Mouse (Mus musculus) MEL (cell line): Measurements from ENCODE around the gene Cyp4f17. TPM values are rescaled to one million over a fixed set of nuclear protein-coding genes. Genes with fewer than 3 reads are reported as not detected.

Experiments used
- DNase-seq: peaks from one replicate; pipeline ENCODE4 v3.0.0; 2011; ENCODE audit warnings: low read depth, low spot score
- H3K27ac ChIP-seq: 2 replicates; pipeline ENCODE4 v1.5.1; 2012; ENCODE audit warnings: low read depth, mild to moderate bottlenecking, control low read depth, low read length, moderate library complexity; ENCODE audit not compliant: control insufficient read depth
- H3K27me3 ChIP-seq, 2 experiments: fragments of 150-350 bp in 1 of 2; sonication (generic) in 1 of 2; 2 replicates each; pipeline ENCODE4 v1.6.1; 2012; ENCODE audit warnings: low read length in 2 of 2, mild to moderate bottlenecking in 2 of 2, improper control_type of control experiment in 1 of 2, moderate library complexity in 1 of 2; ENCODE audit not compliant: insufficient read depth in 2 of 2, control insufficient read depth in 1 of 2
- H3K36me3 ChIP-seq, 2 experiments: 2 replicates each; pipeline ENCODE4 v1.6.1; 2012 to 2014; ENCODE audit warnings: low read length in 2 of 2, improper control_type of control experiment in 1 of 2, inconsistent platforms in 1 of 2, mild to moderate bottlenecking in 1 of 2; ENCODE audit not compliant: insufficient read depth in 2 of 2, control insufficient read depth in 1 of 2
- H3K4me1 ChIP-seq, 2 experiments: fragments of 150-350 bp in 1 of 2; sonication (generic) in 1 of 2; 2 replicates each; pipeline ENCODE4 v1.6.1; 2012; ENCODE audit warnings: low read length in 2 of 2, improper control_type of control experiment in 1 of 2, mild to moderate bottlenecking in 1 of 2; ENCODE audit not compliant: insufficient read depth in 2 of 2, control insufficient read depth in 1 of 2
- H3K4me3 ChIP-seq, 2 experiments: fragments of 150-350 bp in 1 of 2; sonication (generic) in 1 of 2; 2 replicates each; pipeline ENCODE4 v1.5.1; 2012; ENCODE audit warnings: low read depth in 2 of 2, low read length in 2 of 2, mild to moderate bottlenecking in 2 of 2, moderate library complexity in 2 of 2, control low read depth in 1 of 2, improper control_type of control experiment in 1 of 2; ENCODE audit not compliant: control insufficient read depth in 1 of 2, insufficient read depth in 1 of 2
- H3K79me2 ChIP-seq: 2 replicates; pipeline ENCODE4 v1.6.1; 2012; ENCODE audit warnings: mild to moderate bottlenecking, low read length, moderate library complexity; ENCODE audit not compliant: control insufficient read depth, poor library complexity, insufficient read depth
- H3K9ac ChIP-seq: 2 replicates; pipeline ENCODE4 v1.6.1; 2012; ENCODE audit warnings: low read depth, mild to moderate bottlenecking, control low read depth, low read length, moderate library complexity; ENCODE audit not compliant: control insufficient read depth, poor library complexity, severe bottlenecking
- H3K9me3 ChIP-seq: fragments of 150-350 bp; sonication (generic); replicated peaks from 2 replicates; pipeline ENCODE4 v1.6.1; 2012; ENCODE audit warnings: mild to moderate bottlenecking, low read length, improper control_type of control experiment, moderate library complexity; ENCODE audit not compliant: insufficient read depth
- BHLHE40 ChIP-seq: IDR thresholded peaks from 2 replicates; pipeline ENCODE4 v1.6.1; 2012; ENCODE audit warnings: low read depth, mild to moderate bottlenecking, inconsistent platforms, low read length, improper control_type of control experiment, borderline replicate concordance
- E2F4 ChIP-seq: IDR thresholded peaks from 2 replicates; pipeline ENCODE4 v1.6.1; 2011; ENCODE audit warnings: low read depth, low read length, improper control_type of control experiment, borderline replicate concordance
- ELF1 ChIP-seq: IDR thresholded peaks from 2 replicates; pipeline ENCODE4 v1.6.1; 2014; ENCODE audit warnings: low read depth, mild to moderate bottlenecking, inconsistent platforms, low read length, improper control_type of control experiment, moderate library complexity
- EP300 ChIP-seq, 2 experiments: IDR thresholded peaks; 2 replicates each; pipeline ENCODE4 v1.6.1; 2011; ENCODE audit warnings: improper control_type of control experiment in 2 of 2, low read length in 2 of 2, low read depth in 1 of 2, mild to moderate bottlenecking in 1 of 2
- ETS1 ChIP-seq: IDR thresholded peaks from 2 replicates; pipeline ENCODE4 v1.6.1; 2012; ENCODE audit warnings: low read depth, mild to moderate bottlenecking, inconsistent platforms, low read length, improper control_type of control experiment, moderate library complexity
- GABPA ChIP-seq: IDR thresholded peaks from 2 replicates; pipeline ENCODE4 v1.6.1; 2012; ENCODE audit warnings: low read depth, mild to moderate bottlenecking, inconsistent platforms, low read length, improper control_type of control experiment, moderate library complexity
- HCFC1 ChIP-seq: IDR thresholded peaks from 2 replicates; pipeline ENCODE4 v1.6.1; 2012; ENCODE audit warnings: low read depth, mild to moderate bottlenecking, inconsistent platforms, low read length, improper control_type of control experiment, moderate library complexity
- MAFK ChIP-seq: IDR thresholded peaks from 2 replicates; pipeline ENCODE4 v1.6.1; 2011; ENCODE audit warnings: low read depth, mild to moderate bottlenecking, low read length, improper control_type of control experiment, borderline replicate concordance
- MXI1 ChIP-seq: IDR thresholded peaks from 2 replicates; pipeline ENCODE4 v1.6.1; 2011; ENCODE audit warnings: mild to moderate bottlenecking, low read depth, low read length, improper control_type of control experiment
- POLR2A ChIP-seq, 2 experiments: IDR thresholded peaks; 2 replicates each; pipeline ENCODE4 v1.6.1; 2011 to 2012; ENCODE audit warnings: low read length in 2 of 2, mild to moderate bottlenecking in 2 of 2, control low read depth in 1 of 2, improper control_type of control experiment in 1 of 2, low read depth in 1 of 2, moderate library complexity in 1 of 2; ENCODE audit not compliant: control insufficient read depth in 1 of 2, insufficient read depth in 1 of 2, poor library complexity in 1 of 2
- SIN3A ChIP-seq: IDR thresholded peaks from 2 replicates; pipeline ENCODE4 v1.6.1; 2012; ENCODE audit warnings: low read length, improper control_type of control experiment, inconsistent platforms
- USF2 ChIP-seq, 2 experiments: IDR thresholded peaks; 2 replicates each; pipeline ENCODE4 v1.6.1; 2011 to 2012; ENCODE audit warnings: improper control_type of control experiment in 2 of 2, low read length in 2 of 2, borderline replicate concordance in 1 of 2, inconsistent platforms in 1 of 2, low read depth in 1 of 2, mild to moderate bottlenecking in 1 of 2; ENCODE audit not compliant: insufficient read depth in 1 of 2
- ZC3H11A ChIP-seq: IDR thresholded peaks from 2 replicates; pipeline ENCODE4 v1.6.1; 2012; ENCODE audit warnings: low read depth, mild to moderate bottlenecking, inconsistent platforms, low read length, improper control_type of control experiment
- polyA plus RNA-seq, 2 experiments: library from polyadenylated mRNA; stranded (reverse) in 1 of 2; unstranded in 1 of 2; fragments of >175 nt in 1 of 2; fragments of >200 nt in 1 of 2; gene quantifications; 2 replicates each; pipeline versions ENCODE4 v1.2.1 to v1.2.4; 2012; ENCODE audit warnings: low replicate concordance in 2 of 2, low read depth in 1 of 2; ENCODE audit not compliant: insufficient read length in 2 of 2, insufficient read depth in 1 of 2, missing spikeins in 1 of 2
- total RNA-seq: library from RNA; depleted of rRNA; stranded (reverse); fragments of 300-350 nt; gene quantifications from 2 replicates; pipeline ENCODE4 v1.2.3, GENCODE M21; 2012

Gene Cyp4f17
- total and polyA plus RNA-seq, 3 experiments = 0.42 to 1.8 TPM; not detected in 1

GRCm38 (mm10) chr17:32474954-32475560 lies 30.8 kb upstream of the Cyp4f17 start (continued):
- TF ChIP-seq MXI1 = no peak

- Histone ChIP-seq H3K79me2 (no peaks in the 10 kb centered on the region), H3K9ac (no peak overlapping the region), H3K27ac (no peak overlapping the region), H3K9me3 (no peaks in the 10 kb centered on the region), H3K27me3 (peaks cover 0 to 2% of the 10 kb centered on the region in 2 experiments; a peak in 1 of 4 replicates), H3K4me1 (no peaks in the 10 kb centered on the region), H3K36me3 (no peaks in the 10 kb centered on the region), H3K4me3 (no peak overlapping the region)
- TF ChIP-seq SIN3A (no peak), MAFK (no peak)
- no peak for DNase-seq
Measured at GRCm38 (mm10) chr17:32477204-32477603, 28.6 kb upstream of the Cyp4f17 start.

GRCm38 (mm10) chr17:32478727-32479126 lies 27.1 kb upstream of the Cyp4f17 start:
- Histone ChIP-seq H3K27me3 (no peaks in the 10 kb centered on the region), H3K9me3 (no peaks in the 10 kb centered on the region), H3K4me1 (no peaks in the 10 kb centered on the region), H3K4me3 (no peak overlapping the region), H3K36me3 (no peaks in the 10 kb centered on the region), H3K9ac (no peak overlapping the region), H3K79me2 (no peaks in the 10 kb centered on the region), H3K27ac (no peak overlapping the region)
- TF ChIP-seq ZC3H11A = no peak
- TF ChIP-seq EP300 (IDR thresholded peaks at IDR 0.05; ENCODE audit: low read depth in 1 of 2, low read length in 2 of 2) = no peak
- no peak for TF ChIP-seq ELF1
- no peak for TF ChIP-seq E2F4
- no peak for TF ChIP-seq USF2 (IDR thresholded peaks at IDR 0.05; ENCODE audit: borderline replicate concordance in 1 of 2, insufficient read depth in 1 of 2, low read depth in 1 of 2, low read length in 2 of 2)
- no peak for TF ChIP-seq POLR2A (IDR thresholded peaks at IDR 0.05; ENCODE audit: control insufficient read depth in 1 of 2, insufficient read depth in 1 of 2, low read depth in 1 of 2, low read length in 2 of 2, poor library complexity in 1 of 2)
- TF ChIP-seq BHLHE40 = no peak
- no peak for TF ChIP-seq HCFC1
- TF ChIP-seq GABPA = no peak
- no peak for TF ChIP-seq MAFK
- TF ChIP-seq ETS1 = no peak
- no peak for DNase-seq
